Mouse (Mus musculus): ENCODE measurements at regions not wholly inside any gene's neighbourhood (a gene's known extent, or its start where the extent isn't known, plus 50 kb on each side); places are given as distances from the start of the nearest gene placed in this dataset.
A peak's percentile ranks its signal among the peaks of the same experiment; 100 is the strongest.

GRCm38 (mm10) chr13:52090365-52090764 is 243.9 kb downstream of the Gadd45g start:
- Histone ChIP-seq H3K4me1 (replicated peaks) (0 out of 2 replicates have a peak, but pooled peaks cover 3% of the 10 kb centered on the region), H3K27me3 (replicated peaks) (no peaks in the 10 kb centered on the region), H3K27ac (no peak overlapping the region), H3K36me3 (no peaks in the 10 kb centered on the region), H3K4me2 (replicated peaks) (no peak overlapping the region), H3K9ac (no peak overlapping the region), H3K4me3 (replicated peaks) (no peak overlapping the region), H3K9me3 (no peaks in the 10 kb centered on the region)
- no peak for ATAC-seq
- WGBS: 63% methylated on average over 4 of the region's 4 CpGs

- H3K4me2 ChIP-seq (replicated peaks): no peak overlapping the region
- no peak overlapping the region for H3K4me3 ChIP-seq (replicated peaks)
- no peaks in the 10 kb centered on the region for H3K36me3 ChIP-seq
- no peak overlapping the region for H3K9ac ChIP-seq
- H3K4me1 ChIP-seq (replicated peaks): no peaks in the 10 kb centered on the region
- no peak overlapping the region for H3K27ac ChIP-seq
- no peaks in the 10 kb centered on the region for H3K27me3 ChIP-seq (replicated peaks)
- 85% methylated on average over 7 of the region's 7 CpGs for WGBS
- H3K9me3 ChIP-seq: no peaks in the 10 kb centered on the region
- ATAC-seq: no peak
Observed at GRCm38 (mm10) chr13:52094785-52095184, 248.3 kb downstream of the Gadd45g start.

GRCm38 (mm10) chr13:52096506-52096905 is 250.0 kb downstream of the Gadd45g start:
- WGBS: 83% methylated on average over 7 of the region's 7 CpGs
- no peak overlapping the region for H3K4me2 ChIP-seq (replicated peaks)
- no peak for ATAC-seq
- no peak overlapping the region for H3K4me3 ChIP-seq (replicated peaks)
- no peaks in the 10 kb centered on the region for H3K36me3 ChIP-seq
- H3K4me1 ChIP-seq (replicated peaks): peaks cover 5% of the 10 kb centered on the region; the same call in 1 of the 2 replicates
- no peak overlapping the region for H3K9ac ChIP-seq
- H3K27ac ChIP-seq: no peak overlapping the region
- no peaks in the 10 kb centered on the region for H3K9me3 ChIP-seq
- H3K27me3 ChIP-seq (replicated peaks): no peaks in the 10 kb centered on the region

- H3K4me3 ChIP-seq (replicated peaks): no peak overlapping the region
Observed at GRCm38 (mm10) chr13:52105989-52106642, 259.6 kb downstream of the Gadd45g start.

DNA sequence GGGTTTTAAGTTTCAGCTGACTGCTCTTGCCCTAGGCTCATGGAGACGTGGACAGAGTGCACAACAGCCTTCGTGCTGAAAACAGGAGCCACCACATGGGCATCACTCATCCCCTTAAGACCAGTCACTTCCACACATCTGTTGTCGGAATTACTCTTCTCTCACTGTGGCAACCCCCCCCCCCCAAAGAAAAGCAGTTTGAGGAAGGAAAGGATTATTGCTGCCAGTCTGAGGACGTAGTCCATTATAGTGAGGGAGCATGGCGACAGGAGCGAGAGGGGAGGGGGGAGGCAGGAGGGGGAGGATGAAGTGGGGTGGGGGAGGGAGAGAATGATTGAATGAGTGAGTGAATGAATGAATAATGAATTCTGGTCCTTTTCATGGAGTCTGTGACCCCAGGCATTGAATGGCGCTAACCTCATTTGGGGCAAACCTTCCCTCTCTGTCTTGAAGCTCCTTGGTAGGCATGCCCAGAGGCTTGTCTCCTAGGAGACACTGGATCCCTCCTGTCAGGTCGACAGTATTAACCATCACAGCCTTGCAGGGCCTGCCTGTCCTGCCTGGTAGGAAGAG is 262.0 kb downstream of the Gadd45g start:
- peaks cover 6% of the 10 kb centered on the region; the same call in 1 of the 2 replicates for H3K4me1 ChIP-seq (replicated peaks)
- no peaks in the 10 kb centered on the region for H3K36me3 ChIP-seq
- H3K27me3 ChIP-seq (replicated peaks): no peaks in the 10 kb centered on the region
- no peaks in the 10 kb centered on the region for H3K9me3 ChIP-seq
- H3K4me3 ChIP-seq (replicated peaks): no peak overlapping the region
- WGBS: 62% methylated on average over 8 of the region's 8 CpGs
- no peak overlapping the region for H3K4me2 ChIP-seq (replicated peaks)
- peak; percentile 48; the same call in 1 of the 2 replicates for ATAC-seq
- H3K27ac ChIP-seq: no peak overlapping the region
- no peak overlapping the region for H3K9ac ChIP-seq

More at GRCm38 (mm10) chr13:52105989-52106642, 259.6 kb downstream of the Gadd45g start:
- H3K9ac ChIP-seq: no peak overlapping the region
- no peaks in the 10 kb centered on the region for H3K27me3 ChIP-seq (replicated peaks)
- H3K4me2 ChIP-seq (replicated peaks): no peak overlapping the region
- H3K9me3 ChIP-seq: no peaks in the 10 kb centered on the region
- H3K27ac ChIP-seq: no peak overlapping the region
- H3K36me3 ChIP-seq: no peaks in the 10 kb centered on the region
- ATAC-seq: no peak
- 29% methylated on average over 9 of the region's 9 CpGs for WGBS
- peaks cover 6% of the 10 kb centered on the region; the same call in 1 of the 2 replicates for H3K4me1 ChIP-seq (replicated peaks)

GRCm38 (mm10) chr13:52109039-52109759 is 262.7 kb downstream of the Gadd45g start:
- peaks cover 6% of the 10 kb centered on the region; the same call in 1 of the 2 replicates for H3K4me1 ChIP-seq (replicated peaks)
- 72% methylated on average over 17 of the region's 17 CpGs for WGBS
- no peak overlapping the region for H3K9ac ChIP-seq
- no peak overlapping the region for H3K4me3 ChIP-seq (replicated peaks)
- H3K4me2 ChIP-seq (replicated peaks): no peak overlapping the region
- H3K36me3 ChIP-seq: no peaks in the 10 kb centered on the region
- H3K27me3 ChIP-seq (replicated peaks): no peaks in the 10 kb centered on the region
- H3K9me3 ChIP-seq: no peaks in the 10 kb centered on the region
- peak; percentile 74 for ATAC-seq
- no peak overlapping the region for H3K27ac ChIP-seq

GRCm38 (mm10) chr13:52110750-52111149 is 264.3 kb downstream of the Gadd45g start:
- Histone ChIP-seq H3K9me3 (no peaks in the 10 kb centered on the region), H3K4me2 (replicated peaks) (no peak overlapping the region), H3K4me1 (replicated peaks) (peaks cover 6% of the 10 kb centered on the region; the same call in 1 of the 2 replicates), H3K4me3 (replicated peaks) (no peak overlapping the region), H3K27ac (no peak overlapping the region), H3K36me3 (no peaks in the 10 kb centered on the region), H3K27me3 (replicated peaks) (no peaks in the 10 kb centered on the region), H3K9ac (no peak overlapping the region)
- WGBS: 48% methylated on average over 9 of the region's 9 CpGs
- ATAC-seq: no peak

GRCm38 (mm10) chr13:52113549-52113948 is 267.1 kb downstream of the Gadd45g start:
- H3K4me2 ChIP-seq (replicated peaks): no peak overlapping the region
- no peak overlapping the region for H3K27ac ChIP-seq
- H3K4me1 ChIP-seq (replicated peaks): peaks cover 6% of the 10 kb centered on the region; the same call in 1 of the 2 replicates
- no peak for ATAC-seq
- H3K9ac ChIP-seq: no peak overlapping the region
- H3K27me3 ChIP-seq (replicated peaks): no peaks in the 10 kb centered on the region
- no peak overlapping the region for H3K4me3 ChIP-seq (replicated peaks)
- no peaks in the 10 kb centered on the region for H3K36me3 ChIP-seq
- WGBS: 65% methylated on average over 8 of the region's 8 CpGs
- no peaks in the 10 kb centered on the region for H3K9me3 ChIP-seq

DNA sequence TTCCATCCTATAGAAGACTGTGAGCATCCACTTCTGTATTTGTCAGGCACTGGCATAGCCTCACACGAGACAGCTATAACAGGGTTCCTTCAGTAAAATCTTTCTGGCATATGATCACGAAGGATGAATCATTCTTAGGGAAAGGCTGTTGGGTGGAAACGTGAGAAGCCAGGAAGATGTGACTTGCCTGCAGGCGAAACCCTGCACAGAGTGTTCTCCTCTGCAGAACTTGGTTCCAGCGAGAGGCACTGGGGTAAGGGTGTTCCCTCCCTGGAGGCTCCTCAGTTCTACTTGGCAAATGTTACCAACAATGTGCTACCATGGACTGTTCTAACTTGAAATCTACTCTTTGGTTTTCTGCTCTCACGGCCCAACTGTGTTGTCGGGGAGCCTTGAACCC is 268.0 kb downstream of the Gadd45g start:
- no peak overlapping the region for H3K27ac ChIP-seq
- no peaks in the 10 kb centered on the region for H3K36me3 ChIP-seq
- no peak overlapping the region for H3K4me2 ChIP-seq (replicated peaks)
- H3K27me3 ChIP-seq (replicated peaks): no peaks in the 10 kb centered on the region
- 90% methylated on average over 7 of the region's 7 CpGs for WGBS
- H3K9ac ChIP-seq: no peak overlapping the region
- no peaks in the 10 kb centered on the region for H3K9me3 ChIP-seq
- no peaks in the 10 kb centered on the region; the same call in 1 of the 2 replicates for H3K4me1 ChIP-seq (replicated peaks)
- ATAC-seq: no peak
- no peak overlapping the region for H3K4me3 ChIP-seq (replicated peaks)

DNA sequence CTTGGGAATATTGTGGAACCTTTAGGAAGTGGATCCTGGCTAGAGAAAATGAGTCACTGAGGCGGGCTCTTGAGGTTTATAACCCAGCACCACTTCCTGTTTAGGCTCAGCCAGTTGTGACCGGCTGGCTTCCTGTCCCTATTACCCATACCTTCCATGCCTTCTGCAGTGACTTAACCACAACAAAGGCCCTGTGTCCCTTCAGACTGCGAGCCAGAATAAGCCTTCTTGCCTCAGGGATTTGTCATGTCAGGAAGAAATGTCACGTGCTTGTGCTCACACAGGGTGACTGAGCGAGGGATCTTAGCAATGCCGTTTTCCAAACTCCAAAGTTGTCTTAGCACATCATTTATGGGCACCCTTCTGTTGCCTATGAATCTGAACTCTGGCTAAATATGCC is 268.5 kb downstream of the Gadd45g start:
- Histone ChIP-seq H3K4me2 (replicated peaks) (no peak overlapping the region), H3K4me3 (replicated peaks) (no peak overlapping the region), H3K27me3 (replicated peaks) (no peaks in the 10 kb centered on the region), H3K36me3 (no peaks in the 10 kb centered on the region), H3K27ac (no peak overlapping the region), H3K4me1 (replicated peaks) (no peaks in the 10 kb centered on the region; the same call in 1 of the 2 replicates), H3K9ac (no peak overlapping the region), H3K9me3 (no peaks in the 10 kb centered on the region)
- no peak for ATAC-seq
- 83% methylated on average over 6 of the region's 6 CpGs for WGBS

GRCm38 (mm10) chr13:52116241-52116640 is 269.8 kb downstream of the Gadd45g start:
- 86% methylated on average over 4 of the region's 4 CpGs for WGBS
- H3K4me3 ChIP-seq (replicated peaks): no peak overlapping the region
- no peak overlapping the region for H3K9ac ChIP-seq
- H3K27me3 ChIP-seq (replicated peaks): no peaks in the 10 kb centered on the region
- H3K36me3 ChIP-seq: no peaks in the 10 kb centered on the region
- no peaks in the 10 kb centered on the region for H3K4me1 ChIP-seq (replicated peaks)
- no peaks in the 10 kb centered on the region for H3K9me3 ChIP-seq
- H3K27ac ChIP-seq: no peak overlapping the region
- no peak overlapping the region for H3K4me2 ChIP-seq (replicated peaks)
- ATAC-seq: no peak

DNA sequence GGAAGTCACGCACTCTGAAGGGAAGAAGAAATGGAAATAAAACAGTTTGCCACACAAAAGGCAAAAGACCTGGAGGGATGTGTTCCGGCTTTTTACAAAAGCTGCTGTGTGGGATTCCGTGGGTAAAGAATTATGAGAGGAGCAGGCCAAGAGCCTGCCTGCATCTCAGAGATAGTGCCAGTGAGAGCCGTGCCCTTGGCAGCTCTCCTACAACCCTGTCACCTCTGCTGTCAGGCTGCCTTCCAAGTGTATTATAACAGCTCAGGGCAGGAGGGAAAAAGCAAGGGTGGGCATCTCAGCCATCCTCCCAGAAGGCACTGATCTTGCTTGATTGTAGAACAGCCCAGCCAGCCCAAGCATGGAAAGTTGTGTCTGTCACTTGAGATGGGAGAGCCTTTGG is 270.3 kb downstream of the Gadd45g start:
- Histone ChIP-seq H3K9me3 (no peaks in the 10 kb centered on the region), H3K27ac (no peak overlapping the region), H3K27me3 (replicated peaks) (no peaks in the 10 kb centered on the region), H3K4me1 (replicated peaks) (no peaks in the 10 kb centered on the region), H3K9ac (no peak overlapping the region), H3K4me2 (replicated peaks) (no peak overlapping the region), H3K4me3 (replicated peaks) (no peak overlapping the region), H3K36me3 (no peaks in the 10 kb centered on the region)
- ATAC-seq: no peak
- 78% methylated on average over 4 of the region's 4 CpGs for WGBS

Data from intestine, embryonic 15.5 days (tissue).